Mouse (Mus musculus) heart, embryonic 12.5 days (tissue): Measurements from ENCODE around the gene Asb1. TPM values are rescaled to one million over a fixed set of nuclear protein-coding genes. Genes with fewer than 3 reads are reported as not detected.

Experiments
- ATAC-seq: fragments of 200-750 bp; cut with Nextera tagmentation; 2 replicates; pipeline ENCODE4 v1.8.0; 2017; ENCODE audit warnings: moderate TSS enrichment, moderate library complexity; ENCODE audit not compliant: insufficient number of reproducible peaks, low FRiP score
- H3K27ac ChIP-seq: fragments of 300-500 bp; sonication (generic); 2 replicates; pipeline ENCODE4 v1.5.1; 2016; ENCODE audit warnings: mild to moderate bottlenecking, moderate library complexity; ENCODE audit not compliant: poor library complexity, severe bottlenecking
- H3K27me3 ChIP-seq: fragments of 300-500 bp; sonication (generic); replicated peaks from 2 replicates; pipeline ENCODE4 v1.6.1; 2016; ENCODE audit warnings: mild to moderate bottlenecking, moderate library complexity
- H3K36me3 ChIP-seq: fragments of 300-500 bp; sonication (generic); 2 replicates; pipeline ENCODE4 v1.6.1; 2016; ENCODE audit warnings: mild to moderate bottlenecking, moderate library complexity
- H3K4me1 ChIP-seq: fragments of 300-500 bp; sonication (generic); replicated peaks from 2 replicates; pipeline ENCODE4 v1.6.1; 2016; ENCODE audit warnings: mild to moderate bottlenecking
- H3K4me2 ChIP-seq: fragments of 300-500 bp; sonication (generic); 2 replicates; pipeline ENCODE4 v1.6.1; 2016; ENCODE audit warnings: mild to moderate bottlenecking, moderate library complexity
- H3K4me3 ChIP-seq: fragments of 300-500 bp; sonication (generic); 2 replicates; pipeline ENCODE4 v1.5.1; 2016; ENCODE audit warnings: mild to moderate bottlenecking
- H3K9ac ChIP-seq: fragments of 300-500 bp; sonication (generic); 2 replicates; pipeline ENCODE4 v1.6.1; 2016; ENCODE audit warnings: mild to moderate bottlenecking, moderate library complexity
- H3K9me3 ChIP-seq: fragments of 300-500 bp; sonication (generic); replicated peaks from 2 replicates; pipeline ENCODE4 v1.6.1; 2016; ENCODE audit warnings: mild to moderate bottlenecking, moderate library complexity
- WGBS: fragments of 180-500 bp; shearing (Covaris S2); methylation state at CpG from one replicate; pipeline ENCODE4 v1.1.7; 2016; 5-methylcytosine and 5-hydroxymethylcytosine counted together
- polyA plus RNA-seq: library from polyadenylated mRNA; unstranded; fragments of >200 nt; fragmentation: Nextera tagmentation; extraction: Ambion mirVana; gene quantifications from 2 replicates; pipeline ENCODE4 v1.2.1, GENCODE M21; 2016

Gene Asb1
- polyA plus RNA-seq = 11.0 and 12.3 TPM in 2 replicates

DNA sequence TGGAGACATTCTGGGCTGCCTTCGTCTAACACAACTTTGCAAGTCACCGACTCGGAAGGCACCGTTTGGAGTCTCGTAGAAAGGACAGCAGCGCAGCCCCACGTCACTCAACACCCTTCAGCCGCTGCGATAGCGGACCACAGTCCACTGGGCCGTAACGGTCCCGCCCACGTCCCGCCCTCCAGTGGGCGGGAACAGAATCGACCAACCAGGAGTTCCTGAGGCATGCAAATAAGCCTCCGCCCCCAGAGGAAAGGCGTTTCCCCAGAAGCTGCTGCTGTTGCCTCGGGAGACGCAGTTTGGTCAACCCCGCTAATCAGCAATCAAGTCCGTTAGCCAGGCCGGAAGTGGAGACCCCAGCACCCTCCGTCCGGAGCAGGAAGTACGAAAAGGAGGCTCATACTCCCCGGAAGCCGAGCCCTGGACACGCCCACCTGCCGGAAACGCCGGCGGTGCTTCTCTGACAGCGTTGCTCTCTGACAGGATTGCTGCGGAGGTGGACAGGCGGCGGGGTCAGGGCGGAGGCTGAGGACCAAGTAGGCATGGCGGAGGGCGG, at the start of gene Asb1:
TSS of gene Asb1 (plus strand) at position 274 of the 556 bp plus-strand sequence.
- Histone ChIP-seq H3K27ac (peak within 1 kb of the TSS; percentile 50), H3K4me3 (peak within 1 kb of the TSS; percentile 76), H3K4me2 (peak within 1 kb of the TSS; percentile 89), H3K9me3 (no peaks in the 10 kb centered on the region), H3K27me3 (peaks cover 26% of the 10 kb centered on the region), H3K4me1 (peaks cover 28% of the 10 kb centered on the region), H3K9ac (peak within 1 kb of the TSS; percentile 88), H3K36me3 (peaks cover 13% of the 10 kb centered on the region)
- WGBS = under 1% methylated on average over 41 of the region's 41 CpGs
- ATAC-seq = peak; percentile 94

DNA sequence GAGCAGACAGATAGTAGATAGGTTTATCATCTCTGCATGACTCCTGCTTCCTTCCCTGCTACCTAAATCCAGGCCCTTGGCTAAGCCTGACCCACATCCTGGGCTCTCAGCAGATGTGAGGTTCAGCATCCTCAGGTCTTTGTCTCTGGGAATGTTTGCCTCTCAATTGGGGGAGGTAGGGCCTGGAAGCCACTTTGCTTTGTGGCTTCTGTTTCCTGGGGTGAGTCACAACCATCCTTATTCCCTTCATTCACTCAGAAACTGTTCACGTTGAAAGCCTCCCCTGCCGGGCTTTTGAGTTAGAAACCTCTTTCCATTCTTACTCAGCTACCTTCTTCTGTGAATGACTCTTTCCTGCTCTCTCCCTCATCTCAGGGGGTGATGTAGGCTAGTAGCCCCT, 47.6 kb upstream of the Asb1 start:
- Histone ChIP-seq H3K27ac (no peak overlapping the region), H3K9me3 (no peaks in the 10 kb centered on the region), H3K9ac (no peak overlapping the region), H3K27me3 (no peaks in the 10 kb centered on the region), H3K4me1 (peaks cover 15% of the 10 kb centered on the region), H3K36me3 (no peaks in the 10 kb centered on the region), H3K4me2 (no peak overlapping the region), H3K4me3 (no peak overlapping the region)
- ATAC-seq = no peak
- 52% methylated on average over 2 of the region's 2 CpGs for WGBS

DNA sequence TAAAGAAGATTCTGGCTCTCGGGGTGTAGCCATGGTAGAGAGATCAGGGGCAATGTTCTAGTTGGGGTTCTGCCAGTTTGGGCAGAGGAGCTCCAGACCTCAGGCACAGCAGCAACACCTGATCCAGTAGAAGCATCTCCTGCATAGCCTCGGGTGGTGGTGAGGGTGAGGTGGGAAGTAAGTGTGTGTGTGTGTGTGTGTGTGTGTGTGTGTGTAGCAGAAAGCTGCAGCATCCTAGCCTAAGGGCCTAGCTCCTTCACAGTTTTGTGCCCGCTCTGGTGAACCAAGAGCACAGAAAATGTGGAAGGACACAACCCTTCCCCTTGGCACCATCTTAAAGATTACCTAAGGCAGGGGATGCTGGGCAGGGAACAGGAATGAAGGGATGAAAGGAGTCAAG, 46.4 kb upstream of the Asb1 start:
- Histone ChIP-seq H3K4me3 (peak overlapping the region; percentile 75; the same call in 1 of the 2 replicates), H3K27ac (no peak overlapping the region), H3K9ac (peak overlapping the region; percentile 85; the same call in 1 of the 2 replicates), H3K36me3 (no peaks in the 10 kb centered on the region), H3K27me3 (no peaks in the 10 kb centered on the region), H3K4me1 (peaks cover 15% of the 10 kb centered on the region), H3K9me3 (no peaks in the 10 kb centered on the region), H3K4me2 (peak overlapping the region; percentile 90)
- ATAC-seq = no peak
- WGBS = 53% methylated on average over 3 of the region's 3 CpGs

DNA sequence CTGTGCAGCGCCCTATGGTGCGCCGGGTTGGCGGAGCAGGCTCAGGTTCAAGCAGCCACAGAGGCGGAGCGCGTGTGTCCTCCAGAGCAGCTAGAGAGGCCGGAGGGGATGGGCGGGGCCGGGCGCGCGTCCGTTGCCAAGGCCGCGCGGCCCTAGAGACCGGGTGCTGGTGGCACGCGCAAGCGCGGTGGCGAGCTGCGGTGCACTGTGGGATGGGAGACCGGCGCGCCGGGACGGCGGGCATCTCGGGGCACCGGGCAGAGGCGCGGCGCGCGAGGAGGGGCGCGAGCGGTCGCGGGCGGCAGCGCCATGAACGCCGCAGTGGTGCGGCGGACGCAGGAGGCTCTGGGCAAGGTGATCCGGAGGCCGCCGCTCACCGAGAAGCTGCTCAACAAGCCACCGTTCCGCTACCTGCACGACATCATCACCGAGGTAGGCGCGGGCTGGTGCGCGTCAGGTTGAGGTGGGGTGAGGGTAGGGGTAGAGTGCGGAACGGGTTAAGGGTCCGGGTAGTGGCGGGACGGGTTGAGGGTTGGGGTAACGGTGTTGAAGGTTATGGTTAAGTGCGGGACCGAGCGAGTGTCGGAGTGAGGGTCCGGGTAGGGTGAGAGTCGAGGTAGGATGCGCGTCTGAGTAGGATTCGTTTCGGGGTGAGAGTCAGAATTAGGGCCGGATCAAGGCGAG, 45.7 kb upstream of the Asb1 start, which contains the start of gene Traf3ip1:
TSS of gene Traf3ip1 (plus strand) at position 191 of the 684 bp plus-strand sequence.
- H3K9ac ChIP-seq = peak within 1 kb of the TSS; percentile 85
- H3K4me3 ChIP-seq = peak within 1 kb of the TSS; percentile 75
- H3K27me3 ChIP-seq = no peaks in the 10 kb centered on the region
- H3K4me2 ChIP-seq = peak within 1 kb of the TSS; percentile 90
- H3K9me3 ChIP-seq = no peaks in the 10 kb centered on the region
- H3K36me3 ChIP-seq = peaks cover 3% of the 10 kb centered on the region
- under 1% methylated on average over 78 of the region's 79 CpGs for WGBS
- peaks cover 15% of the 10 kb centered on the region for H3K4me1 ChIP-seq
- no peak within 1 kb of the TSS for H3K27ac ChIP-seq
- peak; percentile 96 for ATAC-seq

DNA sequence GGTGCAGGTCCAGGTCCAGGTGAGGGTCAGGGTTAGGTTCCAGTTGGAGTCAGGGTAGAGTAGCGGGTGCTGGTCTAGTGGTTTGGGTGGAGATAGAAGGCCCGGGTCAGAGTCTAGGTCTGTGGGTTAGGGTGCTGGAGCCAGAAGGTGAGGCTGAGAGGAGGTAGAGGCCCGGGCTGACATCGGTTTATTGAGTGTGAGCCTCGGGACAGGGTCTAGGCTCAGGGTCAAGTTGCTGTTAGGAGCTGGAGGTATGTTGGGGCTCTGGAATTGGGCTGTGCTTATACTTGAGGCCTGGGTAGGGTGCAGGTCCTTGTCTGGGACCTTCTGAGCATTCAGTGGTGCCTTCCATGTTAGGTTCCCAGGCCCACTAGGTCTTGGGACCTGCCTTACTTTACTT, 45.0 kb upstream of the Asb1 start:
- ATAC-seq = no peak

DNA sequence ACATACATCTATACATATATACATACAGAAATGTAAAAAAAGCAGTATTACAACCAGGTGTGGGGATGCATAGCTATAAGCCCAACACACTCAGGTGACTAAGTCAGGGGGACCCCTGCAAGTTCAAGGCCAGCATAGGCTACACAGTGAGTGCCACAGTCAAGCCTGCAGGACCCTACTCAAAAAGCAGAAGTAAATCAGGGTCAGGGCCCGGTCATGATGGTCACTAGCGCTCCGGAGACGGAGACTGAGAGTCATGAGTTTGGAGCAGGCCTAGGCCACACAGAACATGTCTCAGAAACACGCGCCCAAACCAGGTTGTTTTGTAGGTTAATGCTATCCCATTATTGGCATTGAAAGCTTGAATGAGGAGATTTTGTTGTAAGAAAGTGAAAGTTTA, 41.8 kb upstream of the Asb1 start:
- no peak for ATAC-seq
- Histone ChIP-seq H3K36me3 (peaks cover 27% of the 10 kb centered on the region), H3K9me3 (no peaks in the 10 kb centered on the region), H3K4me1 (peaks cover 15% of the 10 kb centered on the region), H3K27me3 (no peaks in the 10 kb centered on the region), H3K9ac (no peak overlapping the region), H3K4me3 (no peak overlapping the region), H3K4me2 (no peak overlapping the region), H3K27ac (no peak overlapping the region)
- WGBS = 90% methylated on average over 6 of the region's 6 CpGs

More for the DNA sequence above, 45.0 kb upstream of the Asb1 start:
- Histone ChIP-seq H3K36me3 (peaks cover 10% of the 10 kb centered on the region), H3K9ac (peak overlapping the region; percentile 85), H3K27me3 (no peaks in the 10 kb centered on the region), H3K9me3 (no peaks in the 10 kb centered on the region), H3K4me2 (peak overlapping the region; percentile 90), H3K4me1 (peaks cover 15% of the 10 kb centered on the region), H3K4me3 (peak overlapping the region; percentile 75), H3K27ac (no peak overlapping the region)
- 45% methylated on average over 5 of the region's 5 CpGs for WGBS

DNA sequence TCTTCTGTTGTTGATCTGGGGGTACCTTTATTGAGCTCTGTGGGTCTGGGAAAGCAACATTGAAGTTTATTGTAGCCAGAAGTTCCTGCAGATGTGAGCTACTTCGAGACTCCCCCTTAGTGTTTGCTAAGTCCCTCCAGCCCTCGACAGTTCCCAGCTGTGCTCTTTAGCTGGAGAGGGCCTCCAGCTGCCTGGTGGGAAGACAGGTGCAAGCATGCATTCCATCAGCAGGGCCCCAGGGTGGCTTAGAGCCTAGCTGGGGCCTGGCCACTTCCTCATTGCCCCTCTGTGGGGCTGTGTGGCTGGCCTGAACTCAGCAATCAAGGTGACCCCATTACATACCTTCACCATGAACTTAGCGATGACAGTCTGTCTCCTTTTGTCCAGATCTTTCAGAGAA, 35.7 kb upstream of the Asb1 start:
- ATAC-seq = no peak
- Histone ChIP-seq H3K27me3 (no peaks in the 10 kb centered on the region), H3K27ac (no peak overlapping the region), H3K4me1 (no peaks in the 10 kb centered on the region), H3K4me3 (no peak overlapping the region), H3K36me3 (peaks cover 57% of the 10 kb centered on the region), H3K4me2 (no peak overlapping the region), H3K9me3 (no peaks in the 10 kb centered on the region), H3K9ac (no peak overlapping the region)
- 66% methylated on average over 3 of the region's 3 CpGs for WGBS

DNA sequence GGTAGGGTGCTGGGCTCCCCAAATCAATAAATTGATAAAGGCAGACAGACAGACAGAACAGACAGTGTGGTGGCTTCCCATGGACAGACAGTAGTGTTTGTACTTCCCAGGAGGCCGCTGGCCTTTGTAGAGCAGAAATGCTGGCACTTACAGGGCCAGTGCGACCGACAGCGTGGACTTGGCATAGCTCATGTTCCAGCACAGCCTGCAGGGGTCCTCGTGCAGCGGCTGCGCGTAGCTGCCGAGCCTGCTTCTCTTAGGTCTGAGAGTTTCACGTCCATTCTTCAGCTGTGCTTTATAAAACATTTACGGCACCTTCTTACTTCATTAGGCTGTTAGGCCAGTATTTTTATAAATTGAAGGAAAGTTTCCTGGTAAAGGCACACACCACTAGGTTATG, 25.4 kb upstream of the Asb1 start:
- Histone ChIP-seq H3K9me3 (no peaks in the 10 kb centered on the region), H3K36me3 (peaks cover 27% of the 10 kb centered on the region), H3K4me2 (no peak overlapping the region), H3K4me1 (no peaks in the 10 kb centered on the region), H3K4me3 (no peak overlapping the region), H3K9ac (no peak overlapping the region), H3K27me3 (no peaks in the 10 kb centered on the region), H3K27ac (no peak overlapping the region)
- 83% methylated on average over 11 of the region's 11 CpGs for WGBS
- no peak for ATAC-seq

DNA sequence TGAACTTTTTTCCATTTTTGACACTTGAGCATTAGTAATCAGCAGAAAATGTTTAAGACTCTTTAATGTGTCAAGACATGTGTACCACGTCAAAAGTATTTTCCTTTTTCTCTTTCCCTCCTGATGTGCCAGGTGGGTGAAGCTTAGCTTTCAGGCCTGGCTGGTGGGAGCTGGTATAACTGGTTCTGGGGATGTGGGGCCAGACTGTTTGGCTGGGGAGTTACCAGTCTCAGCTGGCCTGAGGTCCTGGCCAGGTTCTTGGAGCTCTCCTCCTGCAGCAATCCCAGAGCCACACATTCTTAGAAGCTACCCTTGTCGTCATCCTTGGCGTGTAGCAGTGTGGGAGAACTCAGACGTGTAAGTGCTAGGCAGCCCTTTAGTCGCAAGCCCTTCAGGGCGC, 24.7 kb upstream of the Asb1 start:
- H3K4me2 ChIP-seq = no peak overlapping the region
- WGBS = 78% methylated on average over 6 of the region's 6 CpGs
- no peak overlapping the region for H3K4me3 ChIP-seq
- no peak for ATAC-seq
- no peak overlapping the region for H3K27ac ChIP-seq
- H3K4me1 ChIP-seq = no peaks in the 10 kb centered on the region
- H3K9ac ChIP-seq = no peak overlapping the region
- H3K9me3 ChIP-seq = no peaks in the 10 kb centered on the region
- no peaks in the 10 kb centered on the region for H3K27me3 ChIP-seq
- peaks cover 26% of the 10 kb centered on the region for H3K36me3 ChIP-seq

DNA sequence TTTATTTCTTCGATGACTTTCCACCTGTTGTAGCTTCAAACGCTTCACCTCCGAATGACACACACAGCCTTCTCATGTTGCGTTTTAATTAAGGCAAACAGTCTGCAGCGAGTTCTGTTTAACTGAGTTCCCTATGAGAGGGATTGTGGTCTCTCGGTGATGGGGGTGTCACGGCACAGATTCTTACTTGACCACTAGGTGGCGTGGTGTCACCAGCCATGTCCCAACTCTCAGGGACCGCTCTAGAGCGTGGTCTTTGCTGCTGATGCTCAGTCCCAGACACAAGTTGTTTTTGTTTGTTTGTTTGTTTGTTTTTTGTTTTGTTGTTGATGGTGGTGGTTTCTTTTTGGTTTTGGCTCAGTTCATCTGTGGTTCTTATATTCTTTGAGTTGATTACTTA, 16.6 kb upstream of the Asb1 start:
- 14% methylated on average over 10 of the region's 10 CpGs for WGBS
- H3K27me3 ChIP-seq = no peaks in the 10 kb centered on the region
- H3K36me3 ChIP-seq = peaks cover 67% of the 10 kb centered on the region

DNA sequence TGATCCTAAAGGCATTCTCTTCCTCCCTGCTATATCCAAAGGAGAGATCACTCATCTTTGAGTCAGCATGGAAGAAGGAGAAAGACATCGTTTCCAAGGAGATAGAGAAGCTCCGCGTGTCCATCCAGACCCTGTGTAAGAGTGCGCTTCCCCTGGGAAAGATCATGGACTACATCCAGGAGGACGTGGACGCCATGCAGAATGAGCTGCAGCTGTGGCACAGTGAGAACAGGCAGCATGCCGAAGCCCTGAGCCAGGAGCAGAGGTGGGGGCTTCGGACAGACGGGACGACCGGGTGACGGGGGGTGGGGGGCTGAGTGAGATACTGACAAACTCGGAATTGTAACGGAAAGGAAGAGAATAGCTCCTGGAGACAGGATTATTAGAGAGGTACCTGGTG, 14.5 kb upstream of the Asb1 start:
- Histone ChIP-seq H3K27ac (no peak overlapping the region), H3K36me3 (peaks cover 62% of the 10 kb centered on the region), H3K4me3 (no peak overlapping the region)

More for the DNA sequence above, 16.6 kb upstream of the Asb1 start:
- Histone ChIP-seq H3K4me1 (no peaks in the 10 kb centered on the region), H3K27ac (no peak overlapping the region), H3K9me3 (no peaks in the 10 kb centered on the region), H3K4me2 (no peak overlapping the region), H3K9ac (no peak overlapping the region), H3K4me3 (no peak overlapping the region)
- peak; percentile 78; the same call in 1 of the 2 replicates for ATAC-seq

More for the DNA sequence above, 14.5 kb upstream of the Asb1 start:
- ATAC-seq = no peak
- Histone ChIP-seq H3K9me3 (no peaks in the 10 kb centered on the region), H3K27me3 (no peaks in the 10 kb centered on the region), H3K4me1 (no peaks in the 10 kb centered on the region), H3K4me2 (no peak overlapping the region), H3K9ac (no peak overlapping the region; the same call in 1 of the 2 replicates)
- WGBS = 92% methylated on average over 14 of the region's 14 CpGs
